Mouse (Mus musculus) forebrain, postnatal 0 days (tissue): ENCODE data around the gene Tacc2. TPM values are rescaled to one million over a fixed set of nuclear protein-coding genes. Genes with fewer than 3 reads are reported as not detected.

ENCODE experiments used
- ATAC-seq: fragments of 200-750 bp; cut with Nextera tagmentation; 2 replicates; pipeline ENCODE4 v1.8.0; 2017; ENCODE audit warnings: mild to moderate bottlenecking, moderate library complexity
- DNase-seq: peaks from one replicate; pipeline ENCODE4 v3.0.0-alpha.2; 2015
- H3K27ac ChIP-seq: fragments of 300-500 bp; sonication (generic); 2 replicates; pipeline ENCODE4 v1.5.1; 2014; ENCODE audit warnings: low read depth, mild to moderate bottlenecking, antibody characterized with exemption, low read length, moderate library complexity, mixed read lengths
- H3K27me3 ChIP-seq: fragments of 300-500 bp; sonication (generic); 2 replicates; pipeline ENCODE4 v1.6.1; 2014; ENCODE audit warnings: mild to moderate bottlenecking, low read length, mixed read lengths; ENCODE audit not compliant: insufficient read depth
- H3K36me3 ChIP-seq: fragments of 300-500 bp; sonication (generic); 2 replicates; pipeline ENCODE4 v1.6.1; 2014; ENCODE audit warnings: mild to moderate bottlenecking, moderate library complexity; ENCODE audit not compliant: insufficient read depth
- H3K4me1 ChIP-seq: fragments of 300-500 bp; sonication (generic); 2 replicates; pipeline ENCODE4 v1.6.1; 2014; ENCODE audit warnings: antibody characterized with exemption; ENCODE audit not compliant: insufficient read depth
- H3K4me2 ChIP-seq: fragments of 300-500 bp; sonication (generic); 2 replicates; pipeline ENCODE4 v1.6.1; 2014; ENCODE audit warnings: low read depth, mild to moderate bottlenecking, moderate library complexity
- H3K4me3 ChIP-seq: fragments of 300-500 bp; sonication (generic); 2 replicates; pipeline ENCODE4 v1.5.1; 2014; ENCODE audit warnings: low read depth, low read length, mixed read lengths
- H3K9ac ChIP-seq: fragments of 300-500 bp; sonication (generic); 2 replicates; pipeline ENCODE4 v1.6.1; 2014; ENCODE audit warnings: mild to moderate bottlenecking
- H3K9me3 ChIP-seq: fragments of 300-500 bp; sonication (generic); 2 replicates; pipeline ENCODE4 v1.6.1; 2016; ENCODE audit warnings: low read length
- CTCF ChIP-seq: sonication (generic); IDR thresholded peaks from 2 replicates; pipeline ENCODE4 v1.5.1; 2016; ENCODE audit warnings: antibody characterized with exemption, control low read depth, low read depth
- WGBS: fragments of 180-500 bp; shearing (Covaris S2); extraction: QIAGEN DNeasy Blood & Tissue Kit; methylation state at CpG from one replicate; pipeline ENCODE4 v1.1.7; 2014; 5-methylcytosine and 5-hydroxymethylcytosine counted together
- polyA plus RNA-seq: library from polyadenylated mRNA; unstranded; fragments of >200 nt; fragmentation: Nextera tagmentation; extraction: Ambion mirVana; gene quantifications from 2 replicates; pipeline ENCODE4 v1.2.1, GENCODE M21; 2015
- total RNA-seq: library from RNA; depleted of rRNA; stranded (reverse); fragments of >200 nt; gene quantifications from 2 replicates; pipeline ENCODE4 v1.2.3, GENCODE M21; 2014

The Tacc2 gene
- total and polyA plus RNA-seq, 2 experiments from 2014 or later: 54.1 to 60.9 TPM

GRCm38 (mm10) chr7:130555597-130555996 lies 21.6 kb upstream of the Tacc2 start:
- ATAC-seq: no peak
- H3K4me3 ChIP-seq: no peak overlapping the region
- WGBS: 19% methylated on average over 5 of the region's 5 CpGs

GRCm38 (mm10) chr7:130558592-130558991 lies 18.6 kb upstream of the Tacc2 start:
- Histone ChIP-seq H3K4me1 (no peaks in the 10 kb centered on the region), H3K36me3 (no peaks in the 10 kb centered on the region), H3K9ac (no peak overlapping the region), H3K27ac (no peak overlapping the region), H3K27me3 (no peaks in the 10 kb centered on the region), H3K4me2 (no peak overlapping the region), H3K4me3 (no peak overlapping the region), H3K9me3 (no peaks in the 10 kb centered on the region)
- no peak for DNase-seq
- 79% methylated on average over 4 of the region's 4 CpGs for WGBS
- no peak for ATAC-seq
- no peak for TF ChIP-seq CTCF

More at GRCm38 (mm10) chr7:130555597-130555996, 21.6 kb upstream of the Tacc2 start:
- H3K36me3 ChIP-seq: no peaks in the 10 kb centered on the region
- H3K4me2 ChIP-seq: no peak overlapping the region
- TF ChIP-seq CTCF: no peak
- no peaks in the 10 kb centered on the region for H3K27me3 ChIP-seq
- no peak overlapping the region for H3K9ac ChIP-seq
- no peak for DNase-seq
- H3K9me3 ChIP-seq: no peaks in the 10 kb centered on the region
- no peak overlapping the region for H3K27ac ChIP-seq
- no peaks in the 10 kb centered on the region for H3K4me1 ChIP-seq

- no peak for ATAC-seq
- 88% methylated on average over 1 of the region's 1 CpGs for whole genome bisulfite sequencing
- Histone ChIP-seq H3K4me2 (no peak overlapping the region), H3K4me1 (no peaks in the 10 kb centered on the region), H3K27me3 (no peaks in the 10 kb centered on the region), H3K9ac (no peak overlapping the region), H3K9me3 (no peaks in the 10 kb centered on the region), H3K36me3 (no peaks in the 10 kb centered on the region), H3K4me3 (no peak overlapping the region), H3K27ac (no peak overlapping the region)
- no peak for TF ChIP-seq CTCF
- DNase-seq: no peak
Measured at GRCm38 (mm10) chr7:130560933-130561332, 16.3 kb upstream of the Tacc2 start.

- Histone ChIP-seq H3K9me3 (no peaks in the 10 kb centered on the region), H3K4me3 (no peak overlapping the region), H3K4me2 (no peak overlapping the region), H3K27ac (no peak overlapping the region), H3K36me3 (no peaks in the 10 kb centered on the region), H3K9ac (no peak overlapping the region), H3K27me3 (no peaks in the 10 kb centered on the region), H3K4me1 (no peaks in the 10 kb centered on the region)
- ATAC-seq (no peak), DNase-seq (no peak)
- WGBS: 86% methylated on average over 4 of the region's 4 CpGs
- TF ChIP-seq CTCF: no peak
Measured at GRCm38 (mm10) chr7:130563276-130563675, 14.0 kb upstream of the Tacc2 start.

GRCm38 (mm10) chr7:130563880-130564279 lies 13.4 kb upstream of the Tacc2 start:
- no peak for ATAC-seq
- Histone ChIP-seq H3K4me2 (no peak overlapping the region), H3K27me3 (no peaks in the 10 kb centered on the region), H3K9ac (no peak overlapping the region), H3K9me3 (no peaks in the 10 kb centered on the region), H3K4me1 (no peaks in the 10 kb centered on the region), H3K27ac (no peak overlapping the region), H3K36me3 (no peaks in the 10 kb centered on the region), H3K4me3 (no peak overlapping the region)
- WGBS: 64% methylated on average over 4 of the region's 4 CpGs
- DNase-seq: no peak
- no peak for TF ChIP-seq CTCF

- WGBS: 46% methylated on average over 3 of the region's 3 CpGs
- no peaks in the 10 kb centered on the region for H3K4me1 ChIP-seq
- H3K36me3 ChIP-seq: no peaks in the 10 kb centered on the region
- no peak overlapping the region for H3K4me2 ChIP-seq
- H3K27me3 ChIP-seq: no peaks in the 10 kb centered on the region
- no peak overlapping the region for H3K9ac ChIP-seq
- H3K27ac ChIP-seq: no peak overlapping the region
- no peak for ATAC-seq
- no peaks in the 10 kb centered on the region for H3K9me3 ChIP-seq
- DNase-seq: no peak
- H3K4me3 ChIP-seq: no peak overlapping the region
- no peak for TF ChIP-seq CTCF
Measured at GRCm38 (mm10) chr7:130564596-130564995, 12.6 kb upstream of the Tacc2 start.

- no peak for ATAC-seq
- Histone ChIP-seq H3K36me3 (no peaks in the 10 kb centered on the region), H3K27ac (no peak overlapping the region), H3K4me2 (no peak overlapping the region), H3K9ac (no peak overlapping the region), H3K4me1 (no peaks in the 10 kb centered on the region), H3K9me3 (no peaks in the 10 kb centered on the region), H3K4me3 (no peak overlapping the region), H3K27me3 (no peaks in the 10 kb centered on the region)
- TF ChIP-seq CTCF: no peak
- no peak for DNase-seq
- WGBS: 92% methylated on average over 9 of the region's 9 CpGs
Measured at GRCm38 (mm10) chr7:130568783-130569436, 8.3 kb upstream of the Tacc2 start.
